Mouse (Mus musculus): ENCODE results near the gene Slc10a1.

- TF ChIP-seq EP300 (IDR thresholded peaks at IDR 0.05; ENCODE audit: low read length) = no peak
- TF ChIP-seq CTCF (conservative IDR thresholded peaks at IDR 0.05 in 1 of 2, IDR thresholded peaks at IDR 0.05 in 1 of 2; ENCODE audit: low read depth in 2 of 2, low read length in 2 of 2) = no peak
- no peak for TF ChIP-seq CHD1 (IDR thresholded peaks at IDR 0.05; ENCODE audit: low read depth, low read length)
- TF ChIP-seq ZNF384 (IDR thresholded peaks at IDR 0.05; ENCODE audit: low read depth, low read length) = no peak
- no peak for TF ChIP-seq RCOR1 (conservative IDR thresholded peaks at IDR 0.05; ENCODE audit: low read depth, low read length)
These were observed 34.5 kb upstream of the Slc10a1 start for GRCm38 (mm10) chr12:81002841-81003635.
